10 mouse cellular contexts compared by ENCODE assay signal in genomic region chr13:28690511-28691160, GRCm38 (mm10).
A peak's percentile ranks its signal among the peaks of the same experiment; 100 is the strongest.
DNase-seq lines count a peak whose midpoint lies in the region; ATAC-seq and TF ChIP-seq lines count a peak whose summit lies in the region.
"Had no signal": no experiment of that assay in that cellular context is flagged by ENCODE, and none has a peak within 500 bp of the region (broad histone marks: within the 10 kb centered on the region; RNA-seq: fewer than 3 reads in every experiment).

No protein-coding gene starts in this region.

- no peak overlapping the region for H3ac ChIP-seq in myocyte (ENCODE audit: control insufficient read depth, insufficient read length)

- peaks cover 7% of the 10 kb centered on the region for H3K79me2 ChIP-seq in myocyte (ENCODE audit: control insufficient read depth, insufficient read depth)

- intact Hi-C loops in heart, postnatal 14 days (cut with DNase I) = no loop called here

- no peak overlapping the region for H3K4me3 ChIP-seq in kidney, embryonic 16.5 days (ENCODE audit: low read length)
- no peak overlapping the region for H3K4me3 ChIP-seq in forebrain, embryonic 14.5 days (ENCODE audit: low read depth, low read length)
- H3K4me3 ChIP-seq in myocyte = no peak overlapping the region

- DNase-seq in kidney, adult 9 months = no peak
- DNase-seq in embryo, embryonic 10.5 days (ENCODE audit: low spot score) = peak; percentile 72
- DNase-seq in forebrain, embryonic 14.5 days (ENCODE audit: low spot score) = peak; percentile 85
- no peak for DNase-seq in layer of hippocampus, postnatal 25 days (ENCODE audit: extremely low spot score in 1 of 2, low spot score in 1 of 2)
- no peak for DNase-seq in retina, postnatal 1 day
- DNase-seq in heart, postnatal 14 days = no peak
- DNase-seq: adrenal gland, postnatal 14 days; liver had no signal

- no peaks in the 10 kb centered on the region for H3K27me3 ChIP-seq in kidney, embryonic 16.5 days (ENCODE audit: insufficient read depth, low read length)
- no peaks in the 10 kb centered on the region for H3K27me3 ChIP-seq in forebrain, embryonic 14.5 days (replicated peaks; ENCODE audit: control insufficient read depth, insufficient read depth, low read length)
- no peaks in the 10 kb centered on the region for H3K27me3 ChIP-seq in myocyte (ENCODE audit: control insufficient read depth, insufficient read depth, insufficient read length)

- peaks cover 29% of the 10 kb centered on the region for H3K4me1 ChIP-seq in kidney, embryonic 16.5 days (ENCODE audit: insufficient read depth, low read length)
- H3K4me1 ChIP-seq in forebrain, embryonic 14.5 days (ENCODE audit: control insufficient read depth, insufficient read depth, low read length) = peaks cover 10% of the 10 kb centered on the region; the same call in 1 of the 2 replicates

- peak overlapping the region; percentile 64 for H3K27ac ChIP-seq in kidney, embryonic 16.5 days (ENCODE audit: low read length)
- H3K27ac ChIP-seq in forebrain, embryonic 14.5 days (ENCODE audit: low read depth, low read length) = peak overlapping the region; percentile 68

- no peaks in the 10 kb centered on the region for H3K36me3 ChIP-seq in kidney, embryonic 16.5 days (ENCODE audit: insufficient read depth, low read length)
- H3K36me3 ChIP-seq in forebrain, embryonic 14.5 days (ENCODE audit: control insufficient read depth, insufficient read depth, low read length) = no peaks in the 10 kb centered on the region
- H3K36me3 ChIP-seq in myocyte (ENCODE audit: control insufficient read depth, insufficient read depth) = no peaks in the 10 kb centered on the region

- WGBS in kidney, embryonic 16.5 days = 58% methylated on average over 5 of the region's 5 CpGs
- 27% methylated on average over 5 of the region's 5 CpGs for WGBS in forebrain, embryonic 14.5 days

- no peaks in the 10 kb centered on the region for H3K9me3 ChIP-seq in kidney, embryonic 16.5 days (ENCODE audit: low read length)
- H3K9me3 ChIP-seq in forebrain, embryonic 14.5 days (replicated peaks; ENCODE audit: control insufficient read depth, low read length) = no peaks in the 10 kb centered on the region

- no peak overlapping the region for H3K9ac ChIP-seq in kidney, embryonic 16.5 days (replicated peaks; ENCODE audit: low read length)
- no peak overlapping the region for H3K9ac ChIP-seq in forebrain, embryonic 14.5 days (ENCODE audit: low read length)

- peak; percentile 83 for ATAC-seq in kidney, embryonic 16.5 days (ENCODE audit: low FRiP score, low TSS enrichment)
- ATAC-seq in forebrain, embryonic 14.5 days = peak; percentile 89

- no peak for TF ChIP-seq POLR2A in myocyte (IDR thresholded peaks at IDR 0.05; ENCODE audit: insufficient read length, low read depth)

- H3K4me2 ChIP-seq in kidney, embryonic 16.5 days (replicated peaks; ENCODE audit: low read depth, low read length) = no peak overlapping the region
- H3K4me2 ChIP-seq in forebrain, embryonic 14.5 days (ENCODE audit: low read length) = no peak overlapping the region
- peak overlapping the region; percentile 52 for H3K4me2 ChIP-seq in myocyte (ENCODE audit: low read depth)

TF ChIP-seq in myocyte, 11 proteins besides CTCF, POLR2A, EP300 and RAD21:
- TF ChIP-seq REST (IDR thresholded peaks at IDR 0.05; ENCODE audit: insufficient read depth, insufficient read length) = no peak
- TF ChIP-seq TCF12 (IDR thresholded peaks at IDR 0.05; ENCODE audit: insufficient read depth, poor library complexity, severe bottlenecking) = peak; percentile 76
- TF ChIP-seq MAX (IDR thresholded peaks at IDR 0.05; ENCODE audit: low read depth) = no peak
- peak in 2 of 3 experiments; percentile 63 to 79 for TF ChIP-seq MYOG (IDR thresholded peaks at IDR 0.05; ENCODE audit: control insufficient read depth in 1 of 3, insufficient read depth in 1 of 3, insufficient read length in 2 of 3, low read depth in 2 of 3)
- TF ChIP-seq MYOD1 (IDR thresholded peaks at IDR 0.05; ENCODE audit: control insufficient read depth in 1 of 3, insufficient read length in 2 of 3, low read depth in 2 of 3) = peak in 2 of 3 experiments; percentile 87 to 94
- no peak for TF ChIP-seq USF1 (IDR thresholded peaks at IDR 0.05; ENCODE audit: low read depth)
- peak; percentile 57 for TF ChIP-seq TCF3 (IDR thresholded peaks at IDR 0.05; ENCODE audit: insufficient read length, low read depth)
- TF ChIP-seq CEBPB (IDR thresholded peaks at IDR 0.05; ENCODE audit: insufficient read depth, poor library complexity, severe bottlenecking) = 0 out of 2 replicates have a peak, but pooled peaks have one; percentile 43
- no peak for TF ChIP-seq SRF (IDR thresholded peaks at IDR 0.05; ENCODE audit: control insufficient read depth, insufficient read length, low read depth)

Comparison
In these comparisons a context has a peak if more than half of its experiments do, and no peak if none do; other contexts are left out.
1. DNase-seq: peak in embryo, embryonic 10.5 days (single experiment) and forebrain, embryonic 14.5 days (single experiment); none in kidney, adult 9 months (single experiment), layer of hippocampus, postnatal 25 days (0 of 2), retina, postnatal 1 day (single experiment) and heart, postnatal 14 days (0 of 2).